Mouse (Mus musculus): ENCODE results near the gene Kcnd3. TPM values are rescaled to one million over a fixed set of nuclear protein-coding genes. Genes with fewer than 3 reads are reported as not detected.

Kcnd3 gene
- polyA plus RNA-seq, 1 experiment from 2014 or later: 1.1 TPM

DNA sequence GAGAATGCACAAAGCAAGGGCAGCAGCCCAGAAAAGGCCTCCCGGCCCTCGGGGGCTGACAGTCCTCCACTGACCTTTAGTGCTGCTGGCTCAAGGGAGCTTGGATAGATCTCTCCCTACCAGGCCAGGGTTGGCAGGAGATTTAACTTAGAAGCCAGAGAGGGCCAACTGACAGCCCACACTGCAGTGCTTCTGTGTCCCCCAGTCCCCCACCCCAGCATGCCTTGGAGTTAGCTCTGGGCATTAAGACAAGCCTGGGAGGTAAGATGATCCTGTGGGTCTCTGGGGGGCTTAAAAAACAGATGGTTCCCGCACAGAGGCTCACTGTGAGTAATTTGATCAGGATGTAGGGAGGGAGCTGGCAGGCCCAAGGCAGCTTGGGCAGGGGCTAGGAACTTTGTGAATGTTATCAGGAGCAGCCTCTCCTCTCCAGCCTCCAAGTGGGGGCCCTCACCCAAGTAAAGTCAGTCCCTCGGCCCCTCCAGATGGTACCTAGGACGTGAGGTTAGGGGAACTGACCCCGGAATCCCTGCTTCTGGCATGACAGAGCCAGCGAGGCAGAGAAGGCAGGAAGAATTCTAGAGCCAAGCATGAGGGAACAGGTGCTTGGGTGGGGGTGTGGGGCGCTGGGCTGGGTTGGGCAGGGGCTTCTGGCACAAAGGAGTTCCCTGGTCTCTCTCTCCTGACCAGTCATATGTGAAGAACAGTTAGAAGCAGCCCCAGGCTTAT is 262.1 kb downstream of the Kcnd3 start:
- H3K4me3 ChIP-seq (ENCODE audit: low read depth, low read length): no peak overlapping the region
- TF ChIP-seq CTCF (IDR thresholded peaks at IDR 0.05; ENCODE audit: low read depth): no peak
- H3K36me3 ChIP-seq (ENCODE audit: control insufficient read depth, insufficient read depth): no peaks in the 10 kb centered on the region
- H3K9ac ChIP-seq (ENCODE audit: low read depth, low read length): no peak overlapping the region
- no peaks in the 10 kb centered on the region for H3K9me3 ChIP-seq (ENCODE audit: control insufficient read depth)
- H3K27ac ChIP-seq (ENCODE audit: low read depth, low read length): no peak overlapping the region
- 39% methylated on average over 8 of the region's 8 CpGs for WGBS
- H3K4me2 ChIP-seq (replicated peaks; ENCODE audit: low read depth): no peak overlapping the region
- no peaks in the 10 kb centered on the region for H3K4me1 ChIP-seq (replicated peaks; ENCODE audit: control insufficient read depth, insufficient read depth, low read length)
- no peak for ATAC-seq
- no peaks in the 10 kb centered on the region for H3K27me3 ChIP-seq (replicated peaks; ENCODE audit: control insufficient read depth, insufficient read depth, low read length)

DNA sequence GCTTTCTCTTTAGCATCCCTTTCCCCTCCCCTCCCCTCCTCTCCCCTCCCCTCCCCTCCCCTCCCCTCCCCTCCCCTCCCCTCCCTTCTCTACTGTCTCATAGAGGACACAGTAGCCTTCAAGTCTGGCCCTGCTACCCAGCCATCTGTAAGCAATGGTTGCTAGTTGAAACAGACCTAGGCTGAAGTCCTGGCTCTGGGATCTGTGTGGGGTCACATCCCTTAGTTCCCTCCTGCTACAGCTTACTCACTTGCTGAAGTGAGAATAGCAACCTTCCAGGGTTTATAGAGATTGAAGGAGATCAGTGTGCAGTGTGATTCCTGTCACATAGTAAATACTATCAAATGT is 262.7 kb downstream of the Kcnd3 start:
- Histone ChIP-seq H3K27ac (ENCODE audit: low read depth, low read length) (no peak overlapping the region), H3K4me1 (replicated peaks; ENCODE audit: control insufficient read depth, insufficient read depth, low read length) (no peaks in the 10 kb centered on the region), H3K4me2 (replicated peaks; ENCODE audit: low read depth) (no peak overlapping the region), H3K9me3 (ENCODE audit: control insufficient read depth) (no peaks in the 10 kb centered on the region), H3K9ac (ENCODE audit: low read depth, low read length) (no peak overlapping the region), H3K27me3 (replicated peaks; ENCODE audit: control insufficient read depth, insufficient read depth, low read length) (no peaks in the 10 kb centered on the region), H3K36me3 (ENCODE audit: control insufficient read depth, insufficient read depth) (no peaks in the 10 kb centered on the region), H3K4me3 (ENCODE audit: low read depth, low read length) (no peak overlapping the region)
- no peak for ATAC-seq
- no peak for TF ChIP-seq CTCF (IDR thresholded peaks at IDR 0.05; ENCODE audit: low read depth)

GRCm38 (mm10) chr3:105716353-105717000 is 264.3 kb downstream of the Kcnd3 start:
- no peak for TF ChIP-seq CTCF (IDR thresholded peaks at IDR 0.05; ENCODE audit: low read depth)
- 68% methylated on average over 18 of the region's 18 CpGs for WGBS
- no peaks in the 10 kb centered on the region for H3K4me1 ChIP-seq (replicated peaks; ENCODE audit: control insufficient read depth, insufficient read depth, low read length)

GRCm38 (mm10) chr3:105717856-105718555 is 265.9 kb downstream of the Kcnd3 start:
- H3K27ac ChIP-seq (ENCODE audit: low read depth, low read length): no peak overlapping the region
- no peak overlapping the region for H3K9ac ChIP-seq (ENCODE audit: low read depth, low read length)
- H3K27me3 ChIP-seq (replicated peaks; ENCODE audit: control insufficient read depth, insufficient read depth, low read length): no peaks in the 10 kb centered on the region
- ATAC-seq: no peak
- WGBS: 71% methylated on average over 11 of the region's 11 CpGs
- H3K4me2 ChIP-seq (replicated peaks; ENCODE audit: low read depth): no peak overlapping the region
- no peak for TF ChIP-seq CTCF (IDR thresholded peaks at IDR 0.05; ENCODE audit: low read depth)
- H3K36me3 ChIP-seq (ENCODE audit: control insufficient read depth, insufficient read depth): no peaks in the 10 kb centered on the region
- H3K4me3 ChIP-seq (ENCODE audit: low read depth, low read length): no peak overlapping the region
- H3K4me1 ChIP-seq (replicated peaks; ENCODE audit: control insufficient read depth, insufficient read depth, low read length): no peaks in the 10 kb centered on the region
- no peaks in the 10 kb centered on the region for H3K9me3 ChIP-seq (ENCODE audit: control insufficient read depth)

More at GRCm38 (mm10) chr3:105716353-105717000, 264.3 kb downstream of the Kcnd3 start:
- H3K27me3 ChIP-seq (replicated peaks; ENCODE audit: control insufficient read depth, insufficient read depth, low read length): no peaks in the 10 kb centered on the region
- no peak for ATAC-seq
- no peak overlapping the region for H3K4me2 ChIP-seq (replicated peaks; ENCODE audit: low read depth)
- H3K36me3 ChIP-seq (ENCODE audit: control insufficient read depth, insufficient read depth): no peaks in the 10 kb centered on the region
- no peak overlapping the region for H3K4me3 ChIP-seq (ENCODE audit: low read depth, low read length)
- no peak overlapping the region for H3K9ac ChIP-seq (ENCODE audit: low read depth, low read length)
- H3K9me3 ChIP-seq (ENCODE audit: control insufficient read depth): no peaks in the 10 kb centered on the region
- no peak overlapping the region for H3K27ac ChIP-seq (ENCODE audit: low read depth, low read length)

GRCm38 (mm10) chr3:105718746-105719145 is 266.6 kb downstream of the Kcnd3 start:
- TF ChIP-seq CTCF (IDR thresholded peaks at IDR 0.05; ENCODE audit: low read depth): peak; percentile 34; the same call in 1 of the 2 replicates
- 46% methylated on average over 4 of the region's 4 CpGs for WGBS
- H3K4me1 ChIP-seq (replicated peaks; ENCODE audit: control insufficient read depth, insufficient read depth, low read length): no peaks in the 10 kb centered on the region
- H3K9ac ChIP-seq (ENCODE audit: low read depth, low read length): no peak overlapping the region
- ATAC-seq: no peak
- no peak overlapping the region for H3K4me2 ChIP-seq (replicated peaks; ENCODE audit: low read depth)
- H3K4me3 ChIP-seq (ENCODE audit: low read depth, low read length): no peak overlapping the region
- no peaks in the 10 kb centered on the region for H3K27me3 ChIP-seq (replicated peaks; ENCODE audit: control insufficient read depth, insufficient read depth, low read length)
- H3K9me3 ChIP-seq (ENCODE audit: control insufficient read depth): no peaks in the 10 kb centered on the region
- no peaks in the 10 kb centered on the region for H3K36me3 ChIP-seq (ENCODE audit: control insufficient read depth, insufficient read depth)
- H3K27ac ChIP-seq (ENCODE audit: low read depth, low read length): no peak overlapping the region

DNA sequence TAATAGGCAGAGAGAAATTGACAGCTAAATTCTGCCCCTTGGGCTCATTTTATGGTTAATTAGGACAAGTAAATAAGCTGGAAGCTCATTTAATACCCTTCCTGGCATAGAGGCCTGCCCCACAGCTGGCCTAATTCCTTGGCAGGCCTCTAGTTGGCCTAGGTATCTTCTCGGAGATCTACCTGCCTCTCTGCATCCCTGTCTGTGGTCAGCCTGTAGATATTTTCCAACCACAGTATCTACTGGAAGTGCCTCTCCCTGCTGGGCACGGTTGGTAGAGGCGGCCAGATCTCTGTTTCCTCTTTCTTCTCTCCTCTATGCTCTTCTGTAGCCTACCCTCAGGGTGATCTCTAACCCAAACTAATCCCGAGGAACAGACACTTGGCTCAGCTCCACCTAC is 267.8 kb downstream of the Kcnd3 start:
- H3K4me2 ChIP-seq (replicated peaks; ENCODE audit: low read depth): no peak overlapping the region

More for the DNA sequence above, 267.8 kb downstream of the Kcnd3 start:
- no peaks in the 10 kb centered on the region for H3K9me3 ChIP-seq (ENCODE audit: control insufficient read depth)
- no peak for ATAC-seq
- no peak for TF ChIP-seq CTCF (IDR thresholded peaks at IDR 0.05; ENCODE audit: low read depth)
- H3K27ac ChIP-seq (ENCODE audit: low read depth, low read length): no peak overlapping the region
- no peaks in the 10 kb centered on the region for H3K4me1 ChIP-seq (replicated peaks; ENCODE audit: control insufficient read depth, insufficient read depth, low read length)
- no peak overlapping the region for H3K9ac ChIP-seq (ENCODE audit: low read depth, low read length)
- 0 out of 2 replicates have a peak, but pooled peaks cover under 1% of the 10 kb centered on the region for H3K36me3 ChIP-seq (ENCODE audit: control insufficient read depth, insufficient read depth)
- no peaks in the 10 kb centered on the region for H3K27me3 ChIP-seq (replicated peaks; ENCODE audit: control insufficient read depth, insufficient read depth, low read length)
- 73% methylated on average over 4 of the region's 4 CpGs for WGBS
- H3K4me3 ChIP-seq (ENCODE audit: low read depth, low read length): no peak overlapping the region

Data from intestine, postnatal 0 days (tissue).